Mouse (Mus musculus) liver, embryonic 11.5 days (tissue): ENCODE measurements around the gene Myo16. TPM values are rescaled to one million over a fixed set of nuclear protein-coding genes. Genes with fewer than 3 reads are reported as not detected.
A peak's percentile ranks its signal among the peaks of the same experiment; 100 is the strongest.

Experiments
- ATAC-seq: fragments of 200-750 bp; cut with Nextera tagmentation; replicated peaks from 2 replicates; pipeline ENCODE4 v1.8.0; 2017; ENCODE audit warnings: moderate number of reproducible peaks, mild to moderate bottlenecking, moderate TSS enrichment, moderate library complexity; ENCODE audit not compliant: low FRiP score
- DNase-seq: peaks from one replicate; pipeline ENCODE4 v3.0.0-alpha.2; 2017; ENCODE audit warnings: low spot score
- H3K27ac ChIP-seq: fragments of 300-500 bp; sonication (generic); 2 replicates; pipeline ENCODE4 v1.5.1; 2014; ENCODE audit warnings: mild to moderate bottlenecking, low read depth, low read length, control low read depth
- H3K27me3 ChIP-seq: fragments of 300-500 bp; sonication (generic); replicated peaks from 2 replicates; pipeline ENCODE4 v1.6.1; 2014; ENCODE audit warnings: low read length, mixed read lengths; ENCODE audit not compliant: control insufficient read depth, insufficient read depth
- H3K36me3 ChIP-seq: fragments of 300-500 bp; sonication (generic); 2 replicates; pipeline ENCODE4 v1.6.1; 2014; ENCODE audit warnings: mild to moderate bottlenecking, low read length, moderate library complexity, mixed read lengths; ENCODE audit not compliant: control insufficient read depth, insufficient read depth
- H3K4me1 ChIP-seq: fragments of 300-500 bp; sonication (generic); replicated peaks from 2 replicates; pipeline ENCODE4 v1.6.1; 2014; ENCODE audit warnings: low read length, mixed read lengths; ENCODE audit not compliant: control insufficient read depth, insufficient read depth
- H3K4me2 ChIP-seq: fragments of 300-500 bp; sonication (generic); 2 replicates; pipeline ENCODE4 v1.6.1; 2014; ENCODE audit warnings: mild to moderate bottlenecking, control low read depth, moderate library complexity
- H3K4me3 ChIP-seq: fragments of 300-500 bp; sonication (generic); 2 replicates; pipeline ENCODE4 v1.5.1; 2014; ENCODE audit warnings: low read depth, low read length, control low read depth
- H3K9ac ChIP-seq: fragments of 300-500 bp; sonication (generic); 2 replicates; pipeline ENCODE4 v1.6.1; 2014; ENCODE audit warnings: low read depth, low read length, control low read depth
- H3K9me3 ChIP-seq: fragments of 300-500 bp; sonication (generic); 2 replicates; pipeline ENCODE4 v1.6.1; 2016; ENCODE audit warnings: low read length, inconsistent platforms, mixed read lengths; ENCODE audit not compliant: control insufficient read depth
- WGBS: fragments of 180-500 bp; shearing (Covaris S2); extraction: QIAGEN DNeasy Blood & Tissue Kit; methylation state at CpG from one replicate; pipeline ENCODE4 v1.1.7; 2014; 5-methylcytosine and 5-hydroxymethylcytosine counted together
- polyA plus RNA-seq: library from polyadenylated mRNA; unstranded; fragments of >200 nt; fragmentation: Nextera tagmentation; extraction: Ambion mirVana; gene quantifications from 2 replicates; pipeline ENCODE4 v1.2.1, GENCODE M21; 2014

Myo16 gene
- polyA plus RNA-seq, 1 experiment from 2014 or later = 0.07 TPM

- DNase-seq (no peak), ATAC-seq (no peak)
- Histone ChIP-seq H3K4me3 (no peak overlapping the region), H3K27ac (no peak overlapping the region), H3K36me3 (no peaks in the 10 kb centered on the region), H3K9ac (no peak overlapping the region), H3K9me3 (no peaks in the 10 kb centered on the region), H3K4me1 (no peaks in the 10 kb centered on the region), H3K27me3 (no peaks in the 10 kb centered on the region), H3K4me2 (no peak overlapping the region)
- WGBS = 73% methylated on average over 2 of the region's 2 CpGs
Measured at GRCm38 (mm10) chr8:10394506-10394905, 240.8 kb downstream of the Myo16 start.

GRCm38 (mm10) chr8:10395146-10395545, 241.4 kb downstream of the Myo16 start:
- Histone ChIP-seq H3K27ac (no peak overlapping the region), H3K36me3 (no peaks in the 10 kb centered on the region), H3K9me3 (no peaks in the 10 kb centered on the region), H3K4me3 (no peak overlapping the region), H3K4me1 (no peaks in the 10 kb centered on the region), H3K4me2 (no peak overlapping the region), H3K27me3 (no peaks in the 10 kb centered on the region), H3K9ac (no peak overlapping the region)
- ATAC-seq (no peak), DNase-seq (no peak)
- 76% methylated on average over 7 of the region's 7 CpGs for WGBS

- 13% methylated on average over 4 of the region's 4 CpGs for WGBS
Measured at GRCm38 (mm10) chr8:10402606-10403005, 248.9 kb downstream of the Myo16 start.

GRCm38 (mm10) chr8:10405469-10405868, 251.8 kb downstream of the Myo16 start:
- Histone ChIP-seq H3K9ac (no peak overlapping the region), H3K9me3 (no peaks in the 10 kb centered on the region), H3K36me3 (no peaks in the 10 kb centered on the region), H3K4me3 (no peak overlapping the region), H3K4me2 (no peak overlapping the region), H3K4me1 (no peaks in the 10 kb centered on the region), H3K27me3 (no peaks in the 10 kb centered on the region), H3K27ac (no peak overlapping the region)
- no peak for DNase-seq
- ATAC-seq = no peak
- WGBS = 39% methylated on average over 8 of the region's 8 CpGs

More at GRCm38 (mm10) chr8:10402606-10403005, 248.9 kb downstream of the Myo16 start:
- Histone ChIP-seq H3K9me3 (no peaks in the 10 kb centered on the region), H3K27me3 (no peaks in the 10 kb centered on the region), H3K4me2 (no peak overlapping the region), H3K9ac (no peak overlapping the region), H3K27ac (no peak overlapping the region), H3K36me3 (no peaks in the 10 kb centered on the region), H3K4me1 (no peaks in the 10 kb centered on the region), H3K4me3 (no peak overlapping the region)
- no peak for ATAC-seq
- DNase-seq = no peak

GRCm38 (mm10) chr8:10409043-10409442, 255.3 kb downstream of the Myo16 start:
- WGBS = 83% methylated on average over 9 of the region's 9 CpGs
- no peaks in the 10 kb centered on the region for H3K9me3 ChIP-seq
- no peak overlapping the region for H3K4me3 ChIP-seq
- H3K9ac ChIP-seq = no peak overlapping the region
- H3K27me3 ChIP-seq = 0 out of 2 replicates have a peak, but pooled peaks cover 2% of the 10 kb centered on the region
- no peak for DNase-seq
- no peak overlapping the region for H3K4me2 ChIP-seq
- H3K36me3 ChIP-seq = no peaks in the 10 kb centered on the region
- H3K4me1 ChIP-seq = no peaks in the 10 kb centered on the region
- no peak overlapping the region for H3K27ac ChIP-seq
- no peak for ATAC-seq

DNA sequence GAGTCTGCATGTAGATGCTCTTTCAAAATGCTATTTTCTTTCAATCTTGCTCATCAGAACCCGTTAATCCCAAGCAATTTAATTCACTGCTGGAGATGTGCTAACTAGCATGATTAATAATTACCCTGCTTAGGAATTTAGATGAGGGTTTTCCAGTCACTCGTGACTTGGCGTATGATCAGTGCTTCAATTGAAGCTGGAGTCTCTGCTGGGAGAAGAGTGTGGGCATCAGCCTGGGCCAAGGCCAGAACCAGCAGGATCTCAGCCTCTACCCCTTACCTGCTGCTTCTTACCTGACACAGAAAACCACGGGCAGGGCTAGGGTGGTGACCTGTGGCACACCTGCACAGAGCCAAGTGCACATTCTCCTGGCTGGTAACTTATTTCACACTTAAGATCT, 257.8 kb downstream of the Myo16 start:
- 74% methylated on average over 4 of the region's 4 CpGs for WGBS
- DNase-seq (no peak), ATAC-seq (no peak)

GRCm38 (mm10) chr8:10413881-10414280, 260.2 kb downstream of the Myo16 start:
- Histone ChIP-seq H3K36me3 (no peaks in the 10 kb centered on the region), H3K27ac (no peak overlapping the region), H3K27me3 (0 out of 2 replicates have a peak, but pooled peaks cover 2% of the 10 kb centered on the region), H3K4me2 (no peak overlapping the region), H3K4me3 (no peak overlapping the region), H3K9me3 (no peaks in the 10 kb centered on the region), H3K9ac (no peak overlapping the region), H3K4me1 (no peaks in the 10 kb centered on the region)
- WGBS = 81% methylated on average over 8 of the region's 8 CpGs
- ATAC-seq = no peak
- no peak for DNase-seq

More for the DNA sequence above, 257.8 kb downstream of the Myo16 start:
- H3K4me2 ChIP-seq = no peak overlapping the region
- H3K4me1 ChIP-seq = no peaks in the 10 kb centered on the region
- H3K4me3 ChIP-seq = no peak overlapping the region
- no peaks in the 10 kb centered on the region for H3K36me3 ChIP-seq
- no peak overlapping the region for H3K9ac ChIP-seq
- H3K9me3 ChIP-seq = no peaks in the 10 kb centered on the region
- H3K27me3 ChIP-seq = 0 out of 2 replicates have a peak, but pooled peaks cover 2% of the 10 kb centered on the region
- no peak overlapping the region for H3K27ac ChIP-seq

DNA sequence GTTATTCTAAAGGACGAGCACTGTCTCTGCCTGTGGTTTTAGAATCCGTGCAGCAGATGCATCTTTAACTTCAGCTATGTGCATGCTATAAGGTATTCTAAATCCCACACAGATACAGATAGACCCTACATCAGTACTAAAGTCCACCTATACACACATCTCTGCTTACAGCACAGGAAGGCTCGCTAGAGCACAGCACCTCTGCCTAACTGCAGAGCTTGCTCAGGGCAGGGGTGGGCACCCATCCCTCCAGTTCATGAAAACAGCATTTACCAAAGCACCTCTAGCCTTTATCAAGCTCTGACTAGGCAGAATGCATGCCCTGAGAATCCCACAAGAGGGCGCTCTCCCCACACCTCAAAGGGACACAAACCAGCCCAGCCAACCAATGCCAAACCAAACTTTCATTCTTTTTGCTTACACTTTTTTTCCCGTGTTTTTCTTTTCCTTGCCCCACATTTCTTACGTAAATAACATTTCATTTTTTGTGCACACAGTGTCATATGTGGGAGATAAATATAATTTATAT, 261.0 kb downstream of the Myo16 start:
- 19% methylated on average over 6 of the region's 6 CpGs for WGBS
- H3K9ac ChIP-seq = no peak overlapping the region
- no peaks in the 10 kb centered on the region for H3K9me3 ChIP-seq

GRCm38 (mm10) chr8:10415288-10415687, 261.6 kb downstream of the Myo16 start:
- H3K27me3 ChIP-seq = 0 out of 2 replicates have a peak, but pooled peaks cover 2% of the 10 kb centered on the region
- H3K36me3 ChIP-seq = no peaks in the 10 kb centered on the region
- no peaks in the 10 kb centered on the region for H3K9me3 ChIP-seq
- no peak overlapping the region for H3K4me3 ChIP-seq
- no peak overlapping the region for H3K27ac ChIP-seq
- H3K9ac ChIP-seq = no peak overlapping the region
- H3K4me1 ChIP-seq = no peaks in the 10 kb centered on the region
- no peak overlapping the region for H3K4me2 ChIP-seq
- ATAC-seq (no peak), DNase-seq (no peak)
- 34% methylated on average over 7 of the region's 7 CpGs for WGBS

More for the DNA sequence above, 261.0 kb downstream of the Myo16 start:
- ATAC-seq (no peak), DNase-seq (peak; percentile 62)
- no peak overlapping the region for H3K4me3 ChIP-seq
- H3K4me2 ChIP-seq = no peak overlapping the region
- H3K36me3 ChIP-seq = no peaks in the 10 kb centered on the region
- H3K27me3 ChIP-seq = 0 out of 2 replicates have a peak, but pooled peaks cover 2% of the 10 kb centered on the region
- no peak overlapping the region for H3K27ac ChIP-seq
- H3K4me1 ChIP-seq = no peaks in the 10 kb centered on the region
